Mouse (Mus musculus) midbrain, embryonic 10.5 days (tissue): ENCODE data around the gene Vps4a. TPM values are rescaled to one million over a fixed set of nuclear protein-coding genes. Genes with fewer than 3 reads are reported as not detected.

ENCODE experiments used
- DNase-seq: peaks from one replicate; pipeline ENCODE4 v3.0.0-alpha.2; 2017; ENCODE audit warnings: low spot score
- H3K27ac ChIP-seq: fragments of 300-500 bp; sonication (generic); replicated peaks from 2 replicates; pipeline ENCODE4 v1.5.1; 2016; ENCODE audit warnings: mild to moderate bottlenecking
- H3K27me3 ChIP-seq: fragments of 300-500 bp; sonication (generic); 2 replicates; pipeline ENCODE4 v1.6.1; 2016; ENCODE audit warnings: low read depth, mild to moderate bottlenecking; ENCODE audit not compliant: poor library complexity, severe bottlenecking
- H3K36me3 ChIP-seq: fragments of 300-500 bp; sonication (generic); 2 replicates; pipeline ENCODE4 v1.6.1; 2016; ENCODE audit warnings: mild to moderate bottlenecking, moderate library complexity
- H3K4me1 ChIP-seq: fragments of 300-500 bp; sonication (generic); 2 replicates; pipeline ENCODE4 v1.6.1; 2016
- H3K4me3 ChIP-seq: fragments of 300-500 bp; sonication (generic); 2 replicates; pipeline ENCODE4 v1.5.1; 2016; ENCODE audit warnings: mild to moderate bottlenecking, moderate library complexity
- H3K9me3 ChIP-seq: fragments of 300-500 bp; sonication (generic); replicated peaks from 2 replicates; pipeline ENCODE4 v1.6.1; 2016; ENCODE audit warnings: mild to moderate bottlenecking
- WGBS: fragments of 180-500 bp; shearing (Covaris S2); methylation state at CpG from one replicate; pipeline ENCODE4 v1.1.7; 2016; 5-methylcytosine and 5-hydroxymethylcytosine counted together
- polyA plus RNA-seq: library from polyadenylated mRNA; unstranded; fragments of >200 nt; fragmentation: Nextera tagmentation; extraction: Ambion mirVana; gene quantifications from 2 replicates; pipeline ENCODE4 v1.2.1, GENCODE M21; 2016

Vps4a gene
- polyA plus RNA-seq, 1 experiment from 2014 or later = 68.0 TPM

- peaks cover 70% of the 10 kb centered on the region for H3K36me3 ChIP-seq
- peak within 1 kb of the TSS; percentile 88 for H3K27ac ChIP-seq
- no peaks in the 10 kb centered on the region for H3K27me3 ChIP-seq
- peak within 1 kb of the TSS; percentile 86 for H3K4me3 ChIP-seq
- DNase-seq = peak; percentile 96
- under 1% methylated on average over 88 of the region's 88 CpGs for WGBS
- H3K4me1 ChIP-seq = peaks cover 22% of the 10 kb centered on the region
- H3K9me3 ChIP-seq = no peaks in the 10 kb centered on the region
These were observed 25.3 kb downstream of the Vps4a start, which contains the start of the genes Cog8 and Nip7 for GRCm38 (mm10) chr8:107056076-107056972. Gene Cog8, minus strand, starts transcription at chr8:107056689. Gene Nip7, plus strand, starts transcription at chr8:107056877.

- H3K9me3 ChIP-seq = no peaks in the 10 kb centered on the region
- 1% methylated on average over 33 of the region's 33 CpGs for WGBS
- H3K27ac ChIP-seq = peak overlapping the region; percentile 76
- H3K36me3 ChIP-seq = peaks cover 63% of the 10 kb centered on the region
- DNase-seq = no peak
- peak overlapping the region; percentile 86 for H3K4me3 ChIP-seq
- H3K27me3 ChIP-seq = no peaks in the 10 kb centered on the region
- peaks cover 22% of the 10 kb centered on the region for H3K4me1 ChIP-seq
These were observed 25.9 kb downstream of the Vps4a start for GRCm38 (mm10) chr8:107056973-107057369.

- no peaks in the 10 kb centered on the region for H3K27me3 ChIP-seq
- H3K9me3 ChIP-seq = no peaks in the 10 kb centered on the region
- peaks cover 5% of the 10 kb centered on the region for H3K4me1 ChIP-seq
- no peak overlapping the region for H3K4me3 ChIP-seq
- WGBS = 90% methylated on average over 1 of the region's 1 CpGs
- no peak for DNase-seq
- H3K27ac ChIP-seq = no peak overlapping the region
- H3K36me3 ChIP-seq = peaks cover 30% of the 10 kb centered on the region
These were observed 31.6 kb downstream of the Vps4a start for GRCm38 (mm10) chr8:107062613-107063012.

- Histone ChIP-seq H3K27ac (no peak within 1 kb of the TSS), H3K4me3 (no peak within 1 kb of the TSS), H3K36me3 (peaks cover 27% of the 10 kb centered on the region), H3K9me3 (no peaks in the 10 kb centered on the region), H3K4me1 (no peaks in the 10 kb centered on the region), H3K27me3 (no peaks in the 10 kb centered on the region)
- WGBS = 68% methylated on average over 17 of the region's 17 CpGs
- no peak for DNase-seq
These were observed 34.8 kb downstream of the Vps4a start, which contains the start of gene Tmed6 for GRCm38 (mm10) chr8:107065511-107066496. Gene Tmed6, minus strand, starts transcription at chr8:107065644.

- no peak for DNase-seq
- Histone ChIP-seq H3K36me3 (peaks cover 99% of the 10 kb centered on the region), H3K4me1 (no peaks in the 10 kb centered on the region), H3K4me3 (no peak overlapping the region), H3K27me3 (no peaks in the 10 kb centered on the region), H3K9me3 (no peaks in the 10 kb centered on the region), H3K27ac (no peak overlapping the region)
- WGBS = 89% methylated on average over 4 of the region's 4 CpGs
These were observed 42.7 kb downstream of the Vps4a start for GRCm38 (mm10) chr8:107073706-107074105.

GRCm38 (mm10) chr8:107074128-107074527, 43.1 kb downstream of the Vps4a start:
- no peaks in the 10 kb centered on the region for H3K27me3 ChIP-seq
- 95% methylated on average over 1 of the region's 1 CpGs for WGBS
- peaks cover 99% of the 10 kb centered on the region for H3K36me3 ChIP-seq
- H3K4me3 ChIP-seq = no peak overlapping the region
- no peak for DNase-seq
- H3K9me3 ChIP-seq = no peaks in the 10 kb centered on the region
- no peaks in the 10 kb centered on the region for H3K4me1 ChIP-seq
- no peak overlapping the region for H3K27ac ChIP-seq

GRCm38 (mm10) chr8:107076239-107076888, 45.3 kb downstream of the Vps4a start:
- H3K27me3 ChIP-seq = no peaks in the 10 kb centered on the region
- DNase-seq = no peak
- H3K4me3 ChIP-seq = no peak overlapping the region
- H3K36me3 ChIP-seq = peaks cover 99% of the 10 kb centered on the region
- H3K27ac ChIP-seq = no peak overlapping the region
- no peaks in the 10 kb centered on the region for H3K4me1 ChIP-seq
- no peaks in the 10 kb centered on the region for H3K9me3 ChIP-seq
- WGBS = 92% methylated on average over 7 of the region's 7 CpGs

- Histone ChIP-seq H3K4me1 (no peaks in the 10 kb centered on the region), H3K4me3 (no peak overlapping the region), H3K27ac (no peak overlapping the region), H3K9me3 (no peaks in the 10 kb centered on the region; the same call in 1 of the 2 replicates), H3K36me3 (peaks cover 95% of the 10 kb centered on the region), H3K27me3 (no peaks in the 10 kb centered on the region)
- WGBS = 98% methylated on average over 17 of the region's 17 CpGs
- no peak for DNase-seq
These were observed 54.3 kb downstream of the Vps4a start for GRCm38 (mm10) chr8:107085358-107085757.

- Histone ChIP-seq H3K9me3 (no peaks in the 10 kb centered on the region; the same call in 1 of the 2 replicates), H3K36me3 (peaks cover 95% of the 10 kb centered on the region), H3K4me1 (no peaks in the 10 kb centered on the region), H3K27ac (no peak overlapping the region), H3K4me3 (no peak overlapping the region), H3K27me3 (no peaks in the 10 kb centered on the region)
- WGBS = 99% methylated on average over 5 of the region's 5 CpGs
- DNase-seq = no peak
These were observed 55.0 kb downstream of the Vps4a start for GRCm38 (mm10) chr8:107086018-107086417.

GRCm38 (mm10) chr8:107088526-107089063, 57.6 kb downstream of the Vps4a start:
- H3K4me1 ChIP-seq = no peaks in the 10 kb centered on the region
- H3K27ac ChIP-seq = no peak overlapping the region
- 95% methylated on average over 5 of the region's 5 CpGs for WGBS
- H3K9me3 ChIP-seq = no peaks in the 10 kb centered on the region; the same call in 1 of the 2 replicates
- DNase-seq = no peak
- no peak overlapping the region for H3K4me3 ChIP-seq
- H3K27me3 ChIP-seq = no peaks in the 10 kb centered on the region
- peaks cover 93% of the 10 kb centered on the region for H3K36me3 ChIP-seq

GRCm38 (mm10) chr8:107090531-107090930, 59.5 kb downstream of the Vps4a start:
- H3K27ac ChIP-seq = no peak overlapping the region
- no peak for DNase-seq
- no peaks in the 10 kb centered on the region for H3K27me3 ChIP-seq
- H3K4me3 ChIP-seq = no peak overlapping the region
- peaks cover 88% of the 10 kb centered on the region for H3K36me3 ChIP-seq
- H3K4me1 ChIP-seq = peaks cover 18% of the 10 kb centered on the region
- WGBS = 97% methylated on average over 7 of the region's 7 CpGs
- H3K9me3 ChIP-seq = no peaks in the 10 kb centered on the region; the same call in 1 of the 2 replicates
